Mouse (Mus musculus) B cell, adult 62 days (primary cell): Measurements from ENCODE around the gene Stx17. TPM values are rescaled to one million over a fixed set of nuclear protein-coding genes. Genes with fewer than 3 reads are reported as not detected.

ENCODE experiments used
- total RNA-seq: library from RNA; stranded (reverse); gene quantifications from 4 replicates; pipeline ENCODE4 v1.2.4, GENCODE M21; 2023

The Stx17 gene
- 26.1 to 29.5 TPM (median 29.4 TPM) in 4 replicates for total RNA-seq

GRCm38 (mm10) chr4:48124773-48125469 is at the start of gene Stx17:
Gene Stx17 (plus strand): TSS chr4:48124915.

Other genes with a start within 250 kb of the Stx17 start
- 31.0 to 37.3 TPM (median 34.0 TPM) in 4 replicates for gene Nr4a3, start 79.8 kb upstream of the Stx17 start, total RNA-seq
- gene Erp44, start 154.6 kb downstream of the Stx17 start, total RNA-seq = 58.3 to 77.1 TPM (median 64.4 TPM) in 4 replicates
- 13.5 to 14.5 TPM (median 14.2 TPM) in 4 replicates for gene Invs, start 154.8 kb downstream of the Stx17 start, total RNA-seq